Mouse (Mus musculus) E14TG2a.4 (cell line): ENCODE measurements at regions not wholly inside any gene's neighbourhood (a gene's known extent, or its start where the extent isn't known, plus 50 kb on each side); places are given as distances from the start of the nearest gene placed in this dataset.

Source experiments
- CTCF ChIP-seq: conservative IDR thresholded peaks from 2 replicates; pipeline ENCODE4 v1.5.1; 2014; ENCODE audit warnings: low read length
- POU5F1 ChIP-seq: IDR thresholded peaks from 2 replicates; pipeline ENCODE4 v1.6.1; 2014; ENCODE audit warnings: low read length, borderline replicate concordance

- TF ChIP-seq CTCF (no peak), POU5F1 (no peak)
Observed at GRCm38 (mm10) chr2:47888166-47888565, 925.7 kb upstream of the Acvr2a start.
